Mouse (Mus musculus) stomach, postnatal 0 days (tissue): ENCODE results near the gene Tsen54.

Experiments used
- CTCF ChIP-seq: IDR thresholded peaks from 2 replicates; pipeline ENCODE4 v1.5.1; 2016; ENCODE audit warnings: antibody characterized with exemption, low read depth, mild to moderate bottlenecking, moderate library complexity
- EP300 ChIP-seq: optimal IDR thresholded peaks from 2 replicates; pipeline ENCODE3; 2016; ENCODE audit warnings: antibody characterized with exemption

GRCm38 (mm10) chr11:115841961-115842550 lies 27.5 kb downstream of the Tsen54 start:
- TF ChIP-seq CTCF, result no peak
- no peak for TF ChIP-seq EP300
